Mouse (Mus musculus) erythroblast, embryonic 14.5 days (primary cell): ENCODE data around the gene Asb17.

ENCODE experiments used
- GATA1 ChIP-seq: IDR thresholded peaks from 2 replicates; pipeline ENCODE4 v1.6.1; 2012; ENCODE audit warnings: low read length, inconsistent platforms, mixed read lengths
- TAL1 ChIP-seq: IDR thresholded peaks from 3 replicates; pipeline ENCODE4 v1.6.1; 2012; ENCODE audit warnings: low read length, inconsistent platforms, mixed read lengths

- TF ChIP-seq TAL1 (no peak), GATA1 (no peak)
Measured at GRCm38 (mm10) chr3:153886296-153886695, 42.3 kb downstream of the Asb17 start.
